Mouse (Mus musculus): ENCODE measurements around the gene Cand1. TPM values are rescaled to one million over a fixed set of nuclear protein-coding genes. Genes with fewer than 3 reads are reported as not detected.

Cand1 gene
- polyA plus RNA-seq, 1 experiment from 2014 or later: 127 TPM

- H3K4me1 ChIP-seq (ENCODE audit: control insufficient read depth, insufficient read depth, low read length): no peaks in the 10 kb centered on the region
- no peak for DNase-seq (ENCODE audit: low spot score)
- WGBS: 76% methylated on average over 5 of the region's 5 CpGs
Observed at GRCm38 (mm10) chr10:119230074-119230669, 9.7 kb downstream of the Cand1 start.

GRCm38 (mm10) chr10:119223686-119224085 lies 16.2 kb downstream of the Cand1 start:
- H3K9me3 ChIP-seq (replicated peaks; ENCODE audit: control insufficient read depth, low read length): no peaks in the 10 kb centered on the region
- ATAC-seq (replicated peaks; ENCODE audit: insufficient number of reproducible peaks, low FRiP score, low TSS enrichment, low read depth): no peak
- 82% methylated on average over 4 of the region's 4 CpGs for WGBS
- H3K9ac ChIP-seq (replicated peaks; ENCODE audit: low read length): no peak overlapping the region
- H3K4me2 ChIP-seq (ENCODE audit: low read depth, low read length): no peak overlapping the region
- H3K36me3 ChIP-seq (replicated peaks; ENCODE audit: control insufficient read depth, insufficient read depth, low read depth, low read length): peaks cover 6% of the 10 kb centered on the region
- no peaks in the 10 kb centered on the region for H3K4me1 ChIP-seq (ENCODE audit: control insufficient read depth, insufficient read depth, low read length)
- H3K27ac ChIP-seq (replicated peaks; ENCODE audit: low read depth, low read length): no peak overlapping the region
- no peaks in the 10 kb centered on the region for H3K27me3 ChIP-seq (ENCODE audit: control insufficient read depth, insufficient read depth, low read length)
- H3K4me3 ChIP-seq (ENCODE audit: low read depth, low read length): no peak overlapping the region
- DNase-seq (ENCODE audit: low spot score): no peak

More at GRCm38 (mm10) chr10:119230074-119230669, 9.7 kb downstream of the Cand1 start:
- H3K9ac ChIP-seq (replicated peaks; ENCODE audit: low read length): no peak overlapping the region
- no peak for ATAC-seq (replicated peaks; ENCODE audit: insufficient number of reproducible peaks, low FRiP score, low TSS enrichment, low read depth)
- no peak overlapping the region for H3K27ac ChIP-seq (replicated peaks; ENCODE audit: low read depth, low read length)
- no peaks in the 10 kb centered on the region for H3K27me3 ChIP-seq (ENCODE audit: control insufficient read depth, insufficient read depth, low read length)
- no peaks in the 10 kb centered on the region for H3K9me3 ChIP-seq (replicated peaks; ENCODE audit: control insufficient read depth, low read length)
- peaks cover 6% of the 10 kb centered on the region for H3K36me3 ChIP-seq (replicated peaks; ENCODE audit: control insufficient read depth, insufficient read depth, low read depth, low read length)
- H3K4me2 ChIP-seq (ENCODE audit: low read depth, low read length): no peak overlapping the region
- no peak overlapping the region for H3K4me3 ChIP-seq (ENCODE audit: low read depth, low read length)

GRCm38 (mm10) chr10:119221631-119222030 lies 18.2 kb downstream of the Cand1 start:
- Histone ChIP-seq H3K4me3 (ENCODE audit: low read depth, low read length) (no peak overlapping the region), H3K4me2 (ENCODE audit: low read depth, low read length) (no peak overlapping the region), H3K27ac (replicated peaks; ENCODE audit: low read depth, low read length) (no peak overlapping the region), H3K27me3 (ENCODE audit: control insufficient read depth, insufficient read depth, low read length) (no peaks in the 10 kb centered on the region), H3K9me3 (replicated peaks; ENCODE audit: control insufficient read depth, low read length) (no peaks in the 10 kb centered on the region), H3K9ac (replicated peaks; ENCODE audit: low read length) (no peak overlapping the region), H3K4me1 (ENCODE audit: control insufficient read depth, insufficient read depth, low read length) (no peaks in the 10 kb centered on the region), H3K36me3 (replicated peaks; ENCODE audit: control insufficient read depth, insufficient read depth, low read depth, low read length) (peaks cover 6% of the 10 kb centered on the region)
- 80% methylated on average over 5 of the region's 5 CpGs for WGBS
- ATAC-seq (replicated peaks; ENCODE audit: insufficient number of reproducible peaks, low FRiP score, low TSS enrichment, low read depth): no peak
- no peak for DNase-seq (ENCODE audit: low spot score)

GRCm38 (mm10) chr10:119219415-119219814 lies 20.4 kb downstream of the Cand1 start:
- H3K4me1 ChIP-seq (ENCODE audit: control insufficient read depth, insufficient read depth, low read length): no peaks in the 10 kb centered on the region
- no peaks in the 10 kb centered on the region; the same call in 1 of the 2 replicates for H3K36me3 ChIP-seq (replicated peaks; ENCODE audit: control insufficient read depth, insufficient read depth, low read depth, low read length)
- H3K4me3 ChIP-seq (ENCODE audit: low read depth, low read length): no peak overlapping the region
- H3K9ac ChIP-seq (replicated peaks; ENCODE audit: low read length): no peak overlapping the region
- DNase-seq (ENCODE audit: low spot score) (peak; percentile 8), ATAC-seq (replicated peaks; ENCODE audit: insufficient number of reproducible peaks, low FRiP score, low TSS enrichment, low read depth) (no peak)
- no peaks in the 10 kb centered on the region for H3K9me3 ChIP-seq (replicated peaks; ENCODE audit: control insufficient read depth, low read length)
- H3K27ac ChIP-seq (replicated peaks; ENCODE audit: low read depth, low read length): no peak overlapping the region
- 65% methylated on average over 11 of the region's 11 CpGs for WGBS
- no peak overlapping the region for H3K4me2 ChIP-seq (ENCODE audit: low read depth, low read length)
- H3K27me3 ChIP-seq (ENCODE audit: control insufficient read depth, insufficient read depth, low read length): no peaks in the 10 kb centered on the region

- no peaks in the 10 kb centered on the region for H3K27me3 ChIP-seq (ENCODE audit: control insufficient read depth, insufficient read depth, low read length)
- H3K4me3 ChIP-seq (ENCODE audit: low read depth, low read length): no peak overlapping the region
- 94% methylated on average over 15 of the region's 15 CpGs for WGBS
- H3K36me3 ChIP-seq (replicated peaks; ENCODE audit: control insufficient read depth, insufficient read depth, low read depth, low read length): peaks cover 3% of the 10 kb centered on the region; the same call in 1 of the 2 replicates
- H3K9ac ChIP-seq (replicated peaks; ENCODE audit: low read length): no peak overlapping the region
- ATAC-seq (replicated peaks; ENCODE audit: insufficient number of reproducible peaks, low FRiP score, low TSS enrichment, low read depth) (no peak), DNase-seq (ENCODE audit: low spot score) (no peak)
- H3K9me3 ChIP-seq (replicated peaks; ENCODE audit: control insufficient read depth, low read length): no peaks in the 10 kb centered on the region
- no peaks in the 10 kb centered on the region for H3K4me1 ChIP-seq (ENCODE audit: control insufficient read depth, insufficient read depth, low read length)
- no peak overlapping the region for H3K4me2 ChIP-seq (ENCODE audit: low read depth, low read length)
- no peak overlapping the region for H3K27ac ChIP-seq (replicated peaks; ENCODE audit: low read depth, low read length)
Observed at GRCm38 (mm10) chr10:119218274-119219080, 21.4 kb downstream of the Cand1 start.

- DNase-seq (ENCODE audit: low spot score): no peak
- Histone ChIP-seq H3K4me1 (ENCODE audit: control insufficient read depth, insufficient read depth, low read length) (no peaks in the 10 kb centered on the region), H3K9me3 (replicated peaks; ENCODE audit: control insufficient read depth, low read length) (no peaks in the 10 kb centered on the region), H3K9ac (replicated peaks; ENCODE audit: low read length) (no peak overlapping the region), H3K27me3 (ENCODE audit: control insufficient read depth, insufficient read depth, low read length) (no peaks in the 10 kb centered on the region), H3K27ac (replicated peaks; ENCODE audit: low read depth, low read length) (no peak overlapping the region), H3K36me3 (replicated peaks; ENCODE audit: control insufficient read depth, insufficient read depth, low read depth, low read length) (peaks cover 7% of the 10 kb centered on the region), H3K4me3 (ENCODE audit: low read depth, low read length) (no peak overlapping the region), H3K4me2 (ENCODE audit: low read depth, low read length) (no peak overlapping the region)
- ATAC-seq (replicated peaks; ENCODE audit: insufficient number of reproducible peaks, low FRiP score, low TSS enrichment, low read depth): no peak
- 78% methylated on average over 5 of the region's 5 CpGs for WGBS
Observed at GRCm38 (mm10) chr10:119212443-119212842, 27.4 kb downstream of the Cand1 start.

- no peak for DNase-seq (ENCODE audit: low spot score)
- WGBS: 95% methylated on average over 11 of the region's 11 CpGs
- ATAC-seq (replicated peaks; ENCODE audit: insufficient number of reproducible peaks, low FRiP score, low TSS enrichment, low read depth): no peak
- Histone ChIP-seq H3K36me3 (replicated peaks; ENCODE audit: control insufficient read depth, insufficient read depth, low read depth, low read length) (peaks cover 7% of the 10 kb centered on the region), H3K4me1 (ENCODE audit: control insufficient read depth, insufficient read depth, low read length) (no peaks in the 10 kb centered on the region), H3K27ac (replicated peaks; ENCODE audit: low read depth, low read length) (no peak overlapping the region), H3K9me3 (replicated peaks; ENCODE audit: control insufficient read depth, low read length) (no peaks in the 10 kb centered on the region), H3K4me2 (ENCODE audit: low read depth, low read length) (no peak overlapping the region), H3K4me3 (ENCODE audit: low read depth, low read length) (no peak overlapping the region), H3K27me3 (ENCODE audit: control insufficient read depth, insufficient read depth, low read length) (no peaks in the 10 kb centered on the region), H3K9ac (replicated peaks; ENCODE audit: low read length) (no peak overlapping the region)
Observed at GRCm38 (mm10) chr10:119211251-119211650, 28.6 kb downstream of the Cand1 start.

- Histone ChIP-seq H3K9ac (replicated peaks; ENCODE audit: low read length) (no peak overlapping the region), H3K4me1 (ENCODE audit: control insufficient read depth, insufficient read depth, low read length) (no peaks in the 10 kb centered on the region), H3K4me2 (ENCODE audit: low read depth, low read length) (no peak overlapping the region), H3K9me3 (replicated peaks; ENCODE audit: control insufficient read depth, low read length) (no peaks in the 10 kb centered on the region), H3K4me3 (ENCODE audit: low read depth, low read length) (no peak overlapping the region), H3K27me3 (ENCODE audit: control insufficient read depth, insufficient read depth, low read length) (no peaks in the 10 kb centered on the region), H3K27ac (replicated peaks; ENCODE audit: low read depth, low read length) (no peak overlapping the region), H3K36me3 (replicated peaks; ENCODE audit: control insufficient read depth, insufficient read depth, low read depth, low read length) (peaks cover 13% of the 10 kb centered on the region)
- no peak for DNase-seq (ENCODE audit: low spot score)
- WGBS: 91% methylated on average over 8 of the region's 8 CpGs
- no peak for ATAC-seq (replicated peaks; ENCODE audit: insufficient number of reproducible peaks, low FRiP score, low TSS enrichment, low read depth)
Observed at GRCm38 (mm10) chr10:119206309-119206932, 33.4 kb downstream of the Cand1 start.
